Mouse (Mus musculus) ES-E14 (cell line): ENCODE data around the gene Lemd1. TPM values are rescaled to one million over a fixed set of nuclear protein-coding genes. Genes with fewer than 3 reads are reported as not detected.

Experiments
- DNase-seq: peaks from one replicate; pipeline ENCODE4 v3.0.0-alpha.2; 2013; ENCODE audit warnings: low read depth, low spot score
- H3K27ac ChIP-seq: 2 replicates; pipeline ENCODE4 v1.5.1; 2012; ENCODE audit warnings: low read depth, mild to moderate bottlenecking, low read length, moderate library complexity, mixed read lengths; ENCODE audit not compliant: poor library complexity, insufficient read depth, severe bottlenecking
- H3K36me3 ChIP-seq: 2 replicates; pipeline ENCODE4 v1.6.1; 2012; ENCODE audit warnings: mild to moderate bottlenecking, low read length, moderate library complexity, mixed read lengths; ENCODE audit not compliant: control insufficient read depth, poor library complexity, insufficient read depth, severe bottlenecking
- H3K4me1 ChIP-seq, 2 experiments: fragments of 150-350 bp in 1 of 2; sonication (generic) in 1 of 2; 2 replicates each; pipeline ENCODE4 v1.6.1; 2012; ENCODE audit warnings: low read length in 2 of 2, mild to moderate bottlenecking in 1 of 2, mixed read lengths in 1 of 2; ENCODE audit not compliant: control insufficient read depth in 2 of 2, insufficient read depth in 2 of 2, poor library complexity in 1 of 2
- H3K4me3 ChIP-seq, 2 experiments: fragments of 150-350 bp in 1 of 2; sonication (generic) in 1 of 2; 2 replicates each; pipeline ENCODE4 v1.5.1; 2012; ENCODE audit warnings: low read length in 2 of 2, low read depth in 1 of 2, mild to moderate bottlenecking in 1 of 2, mixed read lengths in 1 of 2; ENCODE audit not compliant: insufficient read depth in 1 of 2, poor library complexity in 1 of 2, severe bottlenecking in 1 of 2
- H3K9ac ChIP-seq: 2 replicates; pipeline ENCODE4 v1.6.1; 2012; ENCODE audit warnings: low read depth, mild to moderate bottlenecking, low read length, mixed read lengths; ENCODE audit not compliant: poor library complexity, insufficient read depth, severe bottlenecking
- H3K9me3 ChIP-seq: fragments of 150-350 bp; sonication (generic); 2 replicates; pipeline ENCODE4 v1.6.1; 2012; ENCODE audit warnings: low read depth, mild to moderate bottlenecking, low read length; ENCODE audit not compliant: control insufficient read depth, insufficient read depth
- CHD2 ChIP-seq: IDR thresholded peaks from 2 replicates; pipeline ENCODE4 v1.6.1; 2014; ENCODE audit warnings: mild to moderate bottlenecking, low read depth, low read length, inconsistent platforms
- HCFC1 ChIP-seq: IDR thresholded peaks from 2 replicates; pipeline ENCODE4 v1.6.1; 2012; ENCODE audit warnings: low read length, inconsistent platforms, borderline replicate concordance; ENCODE audit not compliant: insufficient read depth
- MAFK ChIP-seq: IDR thresholded peaks from 2 replicates; pipeline ENCODE4 v1.6.1; 2014; ENCODE audit warnings: mild to moderate bottlenecking, low read depth, low read length, inconsistent platforms; ENCODE audit not compliant: insufficient read depth
- ZC3H11A ChIP-seq: IDR thresholded peaks from 2 replicates; pipeline ENCODE4 v1.6.1; 2012; ENCODE audit warnings: low read depth, mild to moderate bottlenecking, inconsistent platforms, low read length, borderline replicate concordance
- ZNF384 ChIP-seq: IDR thresholded peaks from 2 replicates; pipeline ENCODE4 v1.6.1; 2012; ENCODE audit warnings: low read depth, low read length, inconsistent platforms
- in situ Hi-C, 2 experiments: fragments of 600-800 bp; cut with MboI; formaldehyde crosslinking; loops; one replicate each; pipeline ENCODE4 v1.15.1; 2025; ENCODE audit warnings: low sequenced_read_pairs in 2 of 2, inconsistent platforms in 1 of 2; ENCODE audit not compliant: unreplicated experiment in 2 of 2
- total RNA-seq: library from RNA; depleted of rRNA; stranded (reverse); fragments of 300-350 nt; gene quantifications from 2 replicates; pipeline ENCODE4 v1.2.3, GENCODE M21; 2012

Lemd1 gene
- total RNA-seq, 1 experiment: 3.9 TPM

- no peak for TF ChIP-seq ZNF384
- TF ChIP-seq ZC3H11A: no peak
- no peak for TF ChIP-seq CHD2
- no peak for TF ChIP-seq MAFK
- TF ChIP-seq HCFC1: no peak
- no peaks in the 10 kb centered on the region for H3K9me3 ChIP-seq
- H3K27ac ChIP-seq: peak overlapping the region; percentile 96
- H3K36me3 ChIP-seq: peaks cover 2% of the 10 kb centered on the region; the same call in 1 of the 2 replicates
- in situ Hi-C loops: no loop called here
- H3K4me3 ChIP-seq: peak overlapping the region in 1 of 2 experiments; percentile 32; a peak in 2 of 4 replicates
- H3K9ac ChIP-seq: peak overlapping the region; percentile 17; the same call in 1 of the 2 replicates
- DNase-seq: no peak
- peaks cover 4 to 43% of the 10 kb centered on the region in 2 experiments; a peak in 2 of 4 replicates for H3K4me1 ChIP-seq
Observed at GRCm38 (mm10) chr1:132201936-132202335, 10.7 kb downstream of the Lemd1 start.

DNA sequence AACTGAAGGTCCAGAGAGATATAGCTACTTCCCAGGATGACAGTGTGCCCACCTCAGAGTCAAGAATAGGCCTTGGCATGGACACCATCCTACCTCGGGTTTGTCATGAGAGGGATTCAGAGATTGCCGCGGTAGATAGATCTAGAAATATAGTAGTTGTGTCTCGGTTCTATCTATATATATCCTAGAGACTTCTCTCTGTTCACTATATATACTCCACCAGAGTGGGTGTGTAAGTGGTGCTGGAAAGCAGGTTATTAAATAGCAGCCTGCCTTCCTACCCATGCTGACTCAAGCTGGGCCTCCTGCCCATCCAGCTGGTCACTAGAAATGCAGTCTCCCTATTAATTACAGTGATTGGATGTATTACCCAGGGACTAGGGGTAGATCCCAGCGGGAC is 11.5 kb downstream of the Lemd1 start:
- DNase-seq: no peak
- no peaks in the 10 kb centered on the region for H3K9me3 ChIP-seq
- H3K9ac ChIP-seq: no peak overlapping the region; the same call in 1 of the 2 replicates
- in situ Hi-C loops: no loop called here
- H3K4me3 ChIP-seq: no peak overlapping the region
- H3K4me1 ChIP-seq: peaks cover 2 to 46% of the 10 kb centered on the region in 2 experiments; a peak in 2 of 4 replicates
- TF ChIP-seq MAFK (no peak), CHD2 (no peak), ZC3H11A (no peak), HCFC1 (no peak), ZNF384 (no peak)
- no peak overlapping the region; the same call in 1 of the 2 replicates for H3K27ac ChIP-seq
- peaks cover 2% of the 10 kb centered on the region; the same call in 1 of the 2 replicates for H3K36me3 ChIP-seq

DNA sequence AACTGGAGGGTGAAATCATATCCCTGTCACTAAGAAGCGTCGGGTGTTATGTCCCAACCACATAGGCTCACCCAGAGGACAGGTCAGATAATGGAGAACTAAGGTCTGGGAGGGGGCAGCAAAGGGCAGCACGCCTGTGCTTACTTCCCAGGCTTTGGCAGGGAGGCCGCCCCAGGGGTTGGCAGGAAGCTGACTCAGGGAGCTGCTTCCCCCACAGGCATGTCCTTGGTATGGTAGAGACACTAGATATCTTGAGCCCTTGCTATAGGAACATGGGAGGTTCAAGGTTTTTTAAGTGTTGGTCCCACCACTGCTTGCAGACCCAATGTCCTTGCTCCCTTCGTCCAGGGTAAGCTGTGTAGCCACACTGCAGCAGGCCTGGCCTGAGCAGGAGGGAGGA is 14.7 kb downstream of the Lemd1 start:
- no peak for DNase-seq
- H3K36me3 ChIP-seq: peaks cover 2% of the 10 kb centered on the region; the same call in 1 of the 2 replicates
- no peak overlapping the region for H3K27ac ChIP-seq
- H3K4me1 ChIP-seq: peaks cover 2 to 42% of the 10 kb centered on the region in 2 experiments; a peak in 3 of 4 replicates
- in situ Hi-C loops: no loop called here
- TF ChIP-seq MAFK: no peak
- no peak for TF ChIP-seq CHD2
- TF ChIP-seq ZC3H11A: no peak
- no peak for TF ChIP-seq HCFC1
- no peak for TF ChIP-seq ZNF384
- H3K4me3 ChIP-seq: no peak overlapping the region
- H3K9me3 ChIP-seq: no peaks in the 10 kb centered on the region
- no peak overlapping the region for H3K9ac ChIP-seq

- Histone ChIP-seq H3K4me1 (peaks cover 2 to 45% of the 10 kb centered on the region in 2 experiments; a peak in 3 of 4 replicates), H3K4me3 (no peak overlapping the region), H3K27ac (no peak overlapping the region), H3K9me3 (no peaks in the 10 kb centered on the region), H3K36me3 (peaks cover under 1% of the 10 kb centered on the region; the same call in 1 of the 2 replicates), H3K9ac (no peak overlapping the region)
- TF ChIP-seq CHD2: no peak
- no peak for TF ChIP-seq ZNF384
- no peak for DNase-seq
- in situ Hi-C loops: no loop called here
Observed at GRCm38 (mm10) chr1:132206828-132207227, 15.6 kb downstream of the Lemd1 start.

- in situ Hi-C loops: no loop called here
- H3K9me3 ChIP-seq: no peaks in the 10 kb centered on the region
- no peak overlapping the region for H3K9ac ChIP-seq
- no peak overlapping the region for H3K27ac ChIP-seq
- no peak for DNase-seq
- no peak overlapping the region for H3K4me3 ChIP-seq
- H3K36me3 ChIP-seq: no peaks in the 10 kb centered on the region
- peaks cover 2 to 46% of the 10 kb centered on the region in 2 experiments; a peak in 3 of 4 replicates for H3K4me1 ChIP-seq
- no peak for TF ChIP-seq HCFC1
- TF ChIP-seq ZNF384: no peak
- TF ChIP-seq MAFK: no peak
- TF ChIP-seq ZC3H11A: no peak
- TF ChIP-seq CHD2: no peak
Observed at GRCm38 (mm10) chr1:132208154-132208553, 16.9 kb downstream of the Lemd1 start.
